In genomic region chr10:80293325-80293724, GRCm38 (mm10) we compare ENCODE assay signal across 8 mouse cellular contexts. TPM values are rescaled to one million over a fixed set of nuclear protein-coding genes. Genes with fewer than 3 reads are reported as not detected.
DNase-seq lines count a peak whose midpoint lies in the region; ATAC-seq and TF ChIP-seq lines count a peak whose summit lies in the region.

No protein-coding gene starts in this region.

- peaks cover 14% of the 10 kb centered on the region for H3K4me1 ChIP-seq in testis, adult 2 months (ENCODE audit: control insufficient read depth, insufficient read depth, low read length)
- H3K4me1 ChIP-seq in limb, embryonic 11.5 days (ENCODE audit: control insufficient read depth, insufficient read depth, low read length), result peaks cover 29% of the 10 kb centered on the region
- peaks cover 15% of the 10 kb centered on the region for H3K4me1 ChIP-seq in stomach, embryonic 16.5 days (ENCODE audit: control insufficient read depth, insufficient read depth, low read length)

- no peak for TF ChIP-seq POLR2A in testis, adult 2 months (IDR thresholded peaks at IDR 0.05; ENCODE audit: control insufficient read depth, low read depth, low read length)

- H3K27me3 ChIP-seq in testis, adult 2 months (ENCODE audit: control insufficient read depth, insufficient read depth, low read length), result no peaks in the 10 kb centered on the region
- H3K27me3 ChIP-seq in limb, embryonic 11.5 days (ENCODE audit: control insufficient read depth, insufficient read depth, low read length), result peaks cover 6% of the 10 kb centered on the region
- peaks cover 6% of the 10 kb centered on the region for H3K27me3 ChIP-seq in stomach, embryonic 16.5 days (ENCODE audit: control insufficient read depth, insufficient read depth, low read length)

- no peaks in the 10 kb centered on the region for H3K9me3 ChIP-seq in limb, embryonic 11.5 days (ENCODE audit: control insufficient read depth, low read length)
- H3K9me3 ChIP-seq in stomach, embryonic 16.5 days (replicated peaks; ENCODE audit: control insufficient read depth, low read length), result no peaks in the 10 kb centered on the region

- peak; percentile 30 for DNase-seq in CD4-positive, CD25-positive, alpha-beta regulatory T cell, adult 2 months (ENCODE audit: low read depth, low spot score)
- DNase-seq in testis, postnatal 10 days (ENCODE audit: low spot score), result no peak
- no peak for DNase-seq in limb, embryonic 11.5 days (ENCODE audit: low spot score)
- no peak for DNase-seq in ovary, postnatal 36 days (ENCODE audit: low spot score)
- DNase-seq in right cerebral cortex, postnatal 36 days (ENCODE audit: low spot score in 2 of 2), result no peak

- peak overlapping the region; percentile 98 for H3K27ac ChIP-seq in testis, adult 2 months (ENCODE audit: control insufficient read depth, insufficient read depth, low read depth, low read length)
- H3K27ac ChIP-seq in limb, embryonic 11.5 days (replicated peaks; ENCODE audit: low read depth, low read length), result peak overlapping the region; percentile 94
- peak overlapping the region; percentile 81 for H3K27ac ChIP-seq in stomach, embryonic 16.5 days (ENCODE audit: low read length)

- H3K4me3 ChIP-seq in testis, adult 2 months (ENCODE audit: control insufficient read depth, low read depth, low read length), result peak overlapping the region; percentile 98
- peak overlapping the region; percentile 98 for H3K4me3 ChIP-seq in limb, embryonic 11.5 days (ENCODE audit: low read depth, low read length)
- H3K4me3 ChIP-seq in stomach, embryonic 16.5 days (replicated peaks; ENCODE audit: low read length), result peak overlapping the region; percentile 90

- H3K4me2 ChIP-seq in limb, embryonic 11.5 days (ENCODE audit: low read depth, severe bottlenecking), result peak overlapping the region; percentile 99
- peak overlapping the region; percentile 100 for H3K4me2 ChIP-seq in stomach, embryonic 16.5 days (ENCODE audit: low read depth, low read length)

- TF ChIP-seq CTCF in testis, adult 2 months (IDR thresholded peaks at IDR 0.05; ENCODE audit: control insufficient read depth, insufficient read depth, insufficient replicate concordance, low read depth, low read length), result no peak

- H3K9ac ChIP-seq in limb, embryonic 11.5 days (ENCODE audit: low read length), result peak overlapping the region; percentile 99
- H3K9ac ChIP-seq in stomach, embryonic 16.5 days (ENCODE audit: low read length), result peak overlapping the region; percentile 98

- ATAC-seq in CD4-positive, CD25-positive, alpha-beta regulatory T cell, adult 4 months, result no peak
- no peak for ATAC-seq in limb, embryonic 11.5 days (ENCODE audit: insufficient number of reproducible peaks, low FRiP score, low TSS enrichment, low read depth)
- ATAC-seq in stomach, embryonic 16.5 days (ENCODE audit: insufficient read depth, low FRiP score), result no peak

- peaks cover 1% of the 10 kb centered on the region; the same call in 1 of the 2 replicates for H3K36me3 ChIP-seq in testis, adult 2 months (ENCODE audit: control insufficient read depth, insufficient read depth, low read length)
- peaks cover 16% of the 10 kb centered on the region; the same call in 1 of the 2 replicates for H3K36me3 ChIP-seq in limb, embryonic 11.5 days (ENCODE audit: control insufficient read depth, insufficient read depth, low read length)
- 0 out of 2 replicates have a peak, but pooled peaks cover 8% of the 10 kb centered on the region for H3K36me3 ChIP-seq in stomach, embryonic 16.5 days (ENCODE audit: control insufficient read depth, insufficient read depth, low read length)

- 29% methylated on average over 14 of the region's 14 CpGs for WGBS in limb, embryonic 11.5 days
- 18% methylated on average over 14 of the region's 14 CpGs for WGBS in stomach, embryonic 16.5 days

RNA-seq across cellular contexts. Expression of gene Rps15, which starts 1.1 kb away (rescaled TPM):
- 1,000 to 10,000 TPM; 1,622 to 1,794 TPM for polyA plus RNA-seq in CD4-positive, CD25-positive, alpha-beta regulatory T cell, adult 4 months (2017; shearing (Covaris generic))
- polyA plus RNA-seq in testis, adult 2 months (2012; rRNA removed), result 672 and 893 TPM in 2 replicates
- 1,071 TPM in 2 replicates for polyA plus RNA-seq in limb, embryonic 11.5 days (2014; fragmentation: Nextera tagmentation; extraction: Ambion mirVana)
- polyA plus RNA-seq in stomach, embryonic 16.5 days (2015; fragmentation: Nextera tagmentation; extraction: Ambion mirVana), result 807 and 821 TPM in 2 replicates

RNA-seq across cellular contexts. Expression of gene Apc2, which starts 2.5 kb away (rescaled TPM):
- under 1 TPM in 1 of 2 experiments, not detected in 1; 0.16 TPM for polyA plus RNA-seq in CD4-positive, CD25-positive, alpha-beta regulatory T cell, adult 4 months (2017; shearing (Covaris generic))
- 1.4 and 1.8 TPM in 2 replicates for polyA plus RNA-seq in testis, adult 2 months (2012; rRNA removed)
- polyA plus RNA-seq in limb, embryonic 11.5 days (2014; fragmentation: Nextera tagmentation; extraction: Ambion mirVana), result 4.5 and 5.0 TPM in 2 replicates
- 3.3 and 4.3 TPM in 2 replicates for polyA plus RNA-seq in stomach, embryonic 16.5 days (2015; fragmentation: Nextera tagmentation; extraction: Ambion mirVana)

RNA-seq across cellular contexts. Expression of gene 2310011J03Rik, which starts 27.0 kb away (rescaled TPM):
- polyA plus RNA-seq in CD4-positive, CD25-positive, alpha-beta regulatory T cell, adult 4 months (2017; shearing (Covaris generic)), result 10 to 100 TPM; 47.1 to 59.9 TPM
- 11.3 and 13.1 TPM in 2 replicates for polyA plus RNA-seq in testis, adult 2 months (2012; rRNA removed)
- 38.1 and 45.0 TPM in 2 replicates for polyA plus RNA-seq in limb, embryonic 11.5 days (2014; fragmentation: Nextera tagmentation; extraction: Ambion mirVana)
- polyA plus RNA-seq in stomach, embryonic 16.5 days (2015; fragmentation: Nextera tagmentation; extraction: Ambion mirVana), result 46.6 and 48.1 TPM in 2 replicates

RNA-seq across cellular contexts. Expression of gene Dazap1, which starts 32.0 kb away (rescaled TPM):
- 10 to 100 TPM; 10.4 to 14.7 TPM for polyA plus RNA-seq in CD4-positive, CD25-positive, alpha-beta regulatory T cell, adult 4 months (2017; shearing (Covaris generic))
- 97.5 and 114 TPM in 2 replicates for polyA plus RNA-seq in testis, adult 2 months (2012; rRNA removed)
- polyA plus RNA-seq in limb, embryonic 11.5 days (2014; fragmentation: Nextera tagmentation; extraction: Ambion mirVana), result 51.7 and 55.6 TPM in 2 replicates
- 35.8 and 43.9 TPM in 2 replicates for polyA plus RNA-seq in stomach, embryonic 16.5 days (2015; fragmentation: Nextera tagmentation; extraction: Ambion mirVana)

RNA-seq across cellular contexts. Expression of gene Gamt, which starts 32.5 kb away (rescaled TPM):
- under 1 TPM in 1 of 2 experiments, not detected in 1; 0.47 TPM for polyA plus RNA-seq in CD4-positive, CD25-positive, alpha-beta regulatory T cell, adult 4 months (2017; shearing (Covaris generic))
- polyA plus RNA-seq in testis, adult 2 months (2012; rRNA removed), result 38.5 and 39.6 TPM in 2 replicates
- polyA plus RNA-seq in limb, embryonic 11.5 days (2014; fragmentation: Nextera tagmentation; extraction: Ambion mirVana), result 18.9 and 20.1 TPM in 2 replicates
- polyA plus RNA-seq in stomach, embryonic 16.5 days (2015; fragmentation: Nextera tagmentation; extraction: Ambion mirVana), result 92.0 and 115 TPM in 2 replicates
